Mouse (Mus musculus) retina, postnatal 1 day (tissue): ENCODE measurements around the gene Olfr1293-ps.

Experiments
- DNase-seq: peaks from one replicate; pipeline ENCODE4 v3.0.0-alpha.2; 2012

The Olfr1293-ps gene

GRCm38 (mm10) chr2:111524903-111525302 lies at the start of gene Olfr1293-ps:
Gene Olfr1293-ps (plus strand): TSS chr2:111525203.
- no peak for DNase-seq

- no peak for DNase-seq
Measured at GRCm38 (mm10) chr2:111480519-111480918, 44.5 kb upstream of the Olfr1293-ps start, which contains the start of gene Olfr1289. Gene Olfr1289 (plus strand): TSS chr2:111480819.

GRCm38 (mm10) chr2:111493729-111494128 lies 31.3 kb upstream of the Olfr1293-ps start, which contains the start of gene Olfr1290:
Gene Olfr1290 (minus strand): TSS chr2:111493829.
- DNase-seq: no peak

GRCm38 (mm10) chr2:111496880-111497279 lies 28.1 kb upstream of the Olfr1293-ps start, which contains the start of gene Olfr1291-ps1:
Gene Olfr1291-ps1 (plus strand): TSS chr2:111497180.
- no peak for DNase-seq

GRCm38 (mm10) chr2:111517451-111517850 lies 7.6 kb upstream of the Olfr1293-ps start:
- no peak for DNase-seq

- no peak for DNase-seq
Measured at GRCm38 (mm10) chr2:111540191-111540590, 15.2 kb downstream of the Olfr1293-ps start, which contains the start of gene Olfr1294. Gene Olfr1294 (minus strand): TSS chr2:111540291.

GRCm38 (mm10) chr2:111569581-111569980 lies 44.6 kb downstream of the Olfr1293-ps start, which contains the start of gene Olfr1295:
Gene Olfr1295 (minus strand): TSS chr2:111569681.
- no peak for DNase-seq
